Mouse (Mus musculus): ENCODE measurements around the gene Megf8.

- no peak for TF ChIP-seq POLR2A (IDR thresholded peaks at IDR 0.05; ENCODE audit: borderline replicate concordance, extremely low read depth, insufficient read depth, insufficient read length, poor library complexity, severe bottlenecking)
- TF ChIP-seq CTCF (IDR thresholded peaks at IDR 0.05; ENCODE audit: borderline replicate concordance, extremely low read depth, insufficient read depth, insufficient read length) = no peak
Measured at GRCm38 (mm10) chr7:25288721-25289120, 28.2 kb upstream of the Megf8 start.

Data from brain, embryonic 14.5 days (tissue).